Mouse (Mus musculus): ENCODE data around the gene Tnp1. TPM values are rescaled to one million over a fixed set of nuclear protein-coding genes. Genes with fewer than 3 reads are reported as not detected.

The Tnp1 gene
- polyA plus RNA-seq, 1 experiment from 2014 or later, result not detected

DNA sequence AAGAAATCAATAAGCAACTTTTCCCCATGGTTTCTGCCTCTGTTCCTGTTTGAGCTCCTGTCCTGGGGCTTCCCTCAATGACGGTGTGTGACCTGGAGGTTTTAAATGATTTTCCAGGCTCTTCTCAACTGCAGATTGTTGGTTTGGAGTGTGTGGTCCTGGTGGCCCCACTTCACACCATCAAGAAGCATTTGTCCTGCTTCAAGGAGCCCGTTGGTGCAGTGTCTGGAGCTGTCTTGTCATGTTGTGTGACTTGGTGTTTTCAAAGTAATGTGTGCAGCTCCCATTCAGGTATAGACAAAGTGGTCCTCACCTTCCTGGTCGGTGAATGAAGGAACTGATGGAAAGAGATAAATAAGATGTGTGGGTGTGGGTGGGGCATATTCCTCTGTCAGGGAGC lies 20.0 kb upstream of the Tnp1 start:
- WGBS, result 86% methylated on average over 3 of the region's 3 CpGs
- H3K4me3 ChIP-seq (ENCODE audit: low read depth, low read length), result no peak overlapping the region
- no peaks in the 10 kb centered on the region for H3K4me1 ChIP-seq (ENCODE audit: control insufficient read depth, insufficient read depth, low read length)
- H3K27me3 ChIP-seq (ENCODE audit: control insufficient read depth, insufficient read depth, low read length), result no peaks in the 10 kb centered on the region
- no peak overlapping the region for H3K9ac ChIP-seq (replicated peaks; ENCODE audit: low read length)
- DNase-seq (ENCODE audit: low spot score) (no peak), ATAC-seq (replicated peaks; ENCODE audit: insufficient number of reproducible peaks, low FRiP score, low TSS enrichment, low read depth) (no peak)
- H3K4me2 ChIP-seq (ENCODE audit: low read depth, low read length), result no peak overlapping the region
- no peak overlapping the region for H3K27ac ChIP-seq (replicated peaks; ENCODE audit: low read depth, low read length)
- no peaks in the 10 kb centered on the region for H3K9me3 ChIP-seq (replicated peaks; ENCODE audit: control insufficient read depth, low read length)
- no peaks in the 10 kb centered on the region for H3K36me3 ChIP-seq (replicated peaks; ENCODE audit: control insufficient read depth, insufficient read depth, low read depth, low read length)

DNA sequence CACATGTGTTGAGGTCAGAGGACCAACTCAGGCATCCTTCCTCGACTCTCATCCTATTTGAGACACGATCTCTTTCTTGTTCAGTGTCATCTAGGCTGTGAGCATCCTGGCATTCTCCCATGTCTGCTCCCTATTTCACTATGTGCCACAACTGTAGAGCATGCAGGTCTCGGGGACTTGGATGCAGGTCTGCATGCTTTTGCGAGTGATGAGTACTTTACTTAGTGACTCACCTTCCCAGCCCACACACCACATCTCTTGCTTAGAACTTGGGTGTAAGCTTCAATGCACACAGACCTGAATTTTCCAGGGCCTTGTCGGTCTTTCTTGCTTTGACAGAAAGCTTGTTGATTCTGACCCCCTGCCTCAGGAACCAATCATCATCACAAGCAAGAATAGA lies 16.8 kb upstream of the Tnp1 start:
- no peak overlapping the region for H3K4me2 ChIP-seq (ENCODE audit: low read depth, low read length)
- no peaks in the 10 kb centered on the region for H3K27me3 ChIP-seq (ENCODE audit: control insufficient read depth, insufficient read depth, low read length)
- H3K36me3 ChIP-seq (replicated peaks; ENCODE audit: control insufficient read depth, insufficient read depth, low read depth, low read length), result no peaks in the 10 kb centered on the region
- no peak for ATAC-seq (replicated peaks; ENCODE audit: insufficient number of reproducible peaks, low FRiP score, low TSS enrichment, low read depth)
- H3K9me3 ChIP-seq (replicated peaks; ENCODE audit: control insufficient read depth, low read length), result no peaks in the 10 kb centered on the region
- no peak overlapping the region for H3K9ac ChIP-seq (replicated peaks; ENCODE audit: low read length)
- no peaks in the 10 kb centered on the region for H3K4me1 ChIP-seq (ENCODE audit: control insufficient read depth, insufficient read depth, low read length)
- H3K4me3 ChIP-seq (ENCODE audit: low read depth, low read length), result no peak overlapping the region
- no peak overlapping the region for H3K27ac ChIP-seq (replicated peaks; ENCODE audit: low read depth, low read length)
- whole genome bisulfite sequencing, result 83% methylated on average over 5 of the region's 5 CpGs
- DNase-seq (ENCODE audit: low spot score), result no peak

DNA sequence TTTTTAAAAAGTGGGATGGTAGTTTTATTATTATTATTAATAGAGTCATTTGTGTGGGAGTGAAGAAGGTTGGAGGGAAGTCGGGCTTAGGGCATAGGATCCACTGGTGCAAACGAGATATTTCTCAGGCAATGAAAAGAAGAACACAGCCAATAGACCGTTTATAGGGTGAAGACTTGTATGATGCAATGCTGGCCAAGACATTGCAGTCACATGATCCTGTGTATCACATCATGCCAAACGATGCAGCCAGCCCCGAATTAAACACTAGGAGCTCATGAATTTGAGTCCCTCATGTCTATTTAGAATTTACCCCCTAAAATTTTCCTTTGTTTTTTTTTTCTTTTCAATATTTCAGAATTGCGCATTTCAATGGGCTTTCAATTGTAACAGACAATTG lies 13.0 kb upstream of the Tnp1 start:
- H3K9me3 ChIP-seq (replicated peaks; ENCODE audit: control insufficient read depth, low read length), result no peaks in the 10 kb centered on the region
- H3K9ac ChIP-seq (replicated peaks; ENCODE audit: low read length), result no peak overlapping the region
- DNase-seq (ENCODE audit: low spot score), result no peak
- H3K36me3 ChIP-seq (replicated peaks; ENCODE audit: control insufficient read depth, insufficient read depth, low read depth, low read length), result no peaks in the 10 kb centered on the region
- no peak overlapping the region for H3K4me2 ChIP-seq (ENCODE audit: low read depth, low read length)
- H3K4me1 ChIP-seq (ENCODE audit: control insufficient read depth, insufficient read depth, low read length), result no peaks in the 10 kb centered on the region
- 86% methylated on average over 6 of the region's 6 CpGs for WGBS
- no peaks in the 10 kb centered on the region for H3K27me3 ChIP-seq (ENCODE audit: control insufficient read depth, insufficient read depth, low read length)
- H3K27ac ChIP-seq (replicated peaks; ENCODE audit: low read depth, low read length), result no peak overlapping the region
- H3K4me3 ChIP-seq (ENCODE audit: low read depth, low read length), result no peak overlapping the region
- ATAC-seq (replicated peaks; ENCODE audit: insufficient number of reproducible peaks, low FRiP score, low TSS enrichment, low read depth), result no peak

DNA sequence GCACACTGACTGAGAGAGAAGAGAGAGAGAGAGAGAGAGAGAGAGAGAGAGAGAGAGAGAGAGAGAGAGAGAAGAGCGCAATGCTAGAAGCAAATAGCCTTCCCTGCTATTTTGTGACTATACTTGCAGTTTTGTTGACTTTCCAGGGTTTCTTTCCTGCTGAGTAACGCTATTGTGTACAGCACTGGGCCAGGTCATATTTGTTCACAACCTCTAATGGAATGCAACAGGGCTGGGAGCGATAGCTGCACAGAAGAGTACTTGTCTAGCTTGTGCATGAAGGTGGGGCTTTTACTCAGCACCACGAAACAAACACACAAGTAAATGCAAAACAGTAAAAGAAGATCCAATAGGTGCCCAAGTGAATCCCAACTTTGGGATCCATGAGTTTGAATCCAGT lies 11.7 kb upstream of the Tnp1 start:
- H3K9me3 ChIP-seq (replicated peaks; ENCODE audit: control insufficient read depth, low read length), result no peaks in the 10 kb centered on the region
- H3K27me3 ChIP-seq (ENCODE audit: control insufficient read depth, insufficient read depth, low read length), result no peaks in the 10 kb centered on the region
- no peak overlapping the region for H3K4me3 ChIP-seq (ENCODE audit: low read depth, low read length)
- H3K27ac ChIP-seq (replicated peaks; ENCODE audit: low read depth, low read length), result no peak overlapping the region
- H3K36me3 ChIP-seq (replicated peaks; ENCODE audit: control insufficient read depth, insufficient read depth, low read depth, low read length), result no peaks in the 10 kb centered on the region
- no peak for DNase-seq (ENCODE audit: low spot score)
- ATAC-seq (replicated peaks; ENCODE audit: insufficient number of reproducible peaks, low FRiP score, low TSS enrichment, low read depth), result no peak
- no peak overlapping the region for H3K9ac ChIP-seq (replicated peaks; ENCODE audit: low read length)
- no peak overlapping the region for H3K4me2 ChIP-seq (ENCODE audit: low read depth, low read length)
- H3K4me1 ChIP-seq (ENCODE audit: control insufficient read depth, insufficient read depth, low read length), result no peaks in the 10 kb centered on the region
- 79% methylated on average over 4 of the region's 4 CpGs for WGBS

DNA sequence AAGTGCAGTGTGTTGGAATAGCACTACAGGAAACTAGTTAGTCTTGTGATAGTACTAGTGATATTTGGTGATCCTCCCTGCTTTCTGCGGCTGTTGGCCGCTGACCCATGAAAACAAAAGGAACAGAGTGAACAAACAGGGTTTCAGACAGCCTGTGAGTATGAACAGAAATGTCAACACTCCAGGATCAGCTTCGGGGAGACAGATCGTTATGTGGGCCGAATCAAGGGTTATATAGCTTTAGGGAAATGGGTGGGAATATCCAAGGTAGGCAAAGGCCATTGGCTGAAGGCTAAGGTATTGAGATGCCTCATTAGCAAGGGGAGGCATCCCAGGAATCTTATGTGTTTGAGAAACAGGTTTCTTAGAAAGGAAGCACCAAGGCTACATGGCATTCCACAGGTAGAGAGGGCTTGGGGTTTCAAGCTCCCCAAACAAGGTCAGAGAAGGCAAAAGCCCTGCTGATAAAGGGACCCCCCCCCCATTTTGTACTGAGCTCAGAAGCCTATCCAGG lies 11.1 kb upstream of the Tnp1 start:
- Histone ChIP-seq H3K36me3 (replicated peaks; ENCODE audit: control insufficient read depth, insufficient read depth, low read depth, low read length) (no peaks in the 10 kb centered on the region), H3K4me2 (ENCODE audit: low read depth, low read length) (no peak overlapping the region), H3K9ac (replicated peaks; ENCODE audit: low read length) (no peak overlapping the region), H3K4me3 (ENCODE audit: low read depth, low read length) (no peak overlapping the region), H3K27ac (replicated peaks; ENCODE audit: low read depth, low read length) (no peak overlapping the region), H3K27me3 (ENCODE audit: control insufficient read depth, insufficient read depth, low read length) (no peaks in the 10 kb centered on the region), H3K9me3 (replicated peaks; ENCODE audit: control insufficient read depth, low read length) (no peaks in the 10 kb centered on the region), H3K4me1 (ENCODE audit: control insufficient read depth, insufficient read depth, low read length) (no peaks in the 10 kb centered on the region)
- no peak for ATAC-seq (replicated peaks; ENCODE audit: insufficient number of reproducible peaks, low FRiP score, low TSS enrichment, low read depth)
- WGBS, result 72% methylated on average over 5 of the region's 5 CpGs
- DNase-seq (ENCODE audit: low spot score), result no peak

DNA sequence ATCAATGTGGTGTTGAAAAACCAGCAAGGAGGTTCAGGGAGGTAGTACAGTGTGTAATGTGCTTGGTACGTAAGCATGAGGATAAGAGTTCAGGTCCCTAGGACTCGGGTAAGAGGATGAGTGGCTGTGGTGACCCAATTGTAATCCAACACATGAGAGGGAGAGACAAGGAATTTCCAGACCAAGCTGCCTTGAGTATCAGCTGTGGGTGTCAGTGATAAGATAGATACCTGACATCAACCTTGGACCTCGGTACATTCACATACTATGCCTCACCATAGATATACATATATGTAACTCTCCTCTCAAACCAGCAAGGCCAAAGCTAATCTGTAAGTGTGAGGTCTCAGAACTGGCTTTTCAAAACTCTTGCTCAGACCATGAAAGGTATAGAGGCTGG lies 10.4 kb upstream of the Tnp1 start:
- WGBS, result 85% methylated on average over 3 of the region's 3 CpGs
- H3K4me2 ChIP-seq (ENCODE audit: low read depth, low read length), result no peak overlapping the region

DNA sequence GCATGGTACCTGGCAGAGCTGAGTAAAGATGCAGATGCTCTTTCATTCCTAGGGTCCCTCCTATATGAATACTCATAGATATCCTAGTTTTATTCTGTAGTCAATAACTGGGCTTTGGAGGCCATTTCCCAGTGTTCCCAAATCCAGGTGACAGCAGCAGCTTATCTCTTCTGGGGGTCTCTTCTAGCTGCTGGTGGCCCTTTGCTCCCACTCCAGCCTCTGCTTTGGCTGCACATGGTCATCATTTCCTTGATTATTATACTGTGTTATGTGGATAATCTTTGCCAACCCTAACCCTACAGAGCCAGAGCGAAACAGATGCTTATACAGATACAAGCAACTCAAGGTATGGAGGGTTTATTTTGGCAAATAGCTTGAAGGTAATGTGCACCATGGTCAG lies 8.9 kb downstream of the Tnp1 start:
- Histone ChIP-seq H3K9me3 (replicated peaks; ENCODE audit: control insufficient read depth, low read length) (no peaks in the 10 kb centered on the region), H3K27me3 (ENCODE audit: control insufficient read depth, insufficient read depth, low read length) (no peaks in the 10 kb centered on the region), H3K4me3 (ENCODE audit: low read depth, low read length) (no peak overlapping the region), H3K9ac (replicated peaks; ENCODE audit: low read length) (no peak overlapping the region), H3K36me3 (replicated peaks; ENCODE audit: control insufficient read depth, insufficient read depth, low read depth, low read length) (no peaks in the 10 kb centered on the region), H3K4me1 (ENCODE audit: control insufficient read depth, insufficient read depth, low read length) (no peaks in the 10 kb centered on the region), H3K4me2 (ENCODE audit: low read depth, low read length) (no peak overlapping the region), H3K27ac (replicated peaks; ENCODE audit: low read depth, low read length) (no peak overlapping the region)
- DNase-seq (ENCODE audit: low spot score), result no peak
- no peak for ATAC-seq (replicated peaks; ENCODE audit: insufficient number of reproducible peaks, low FRiP score, low TSS enrichment, low read depth)
- 97% methylated on average over 1 of the region's 1 CpGs for WGBS

More for the DNA sequence above, 10.4 kb upstream of the Tnp1 start:
- H3K4me3 ChIP-seq (ENCODE audit: low read depth, low read length), result no peak overlapping the region
- no peak overlapping the region for H3K9ac ChIP-seq (replicated peaks; ENCODE audit: low read length)
- no peaks in the 10 kb centered on the region for H3K36me3 ChIP-seq (replicated peaks; ENCODE audit: control insufficient read depth, insufficient read depth, low read depth, low read length)
- no peaks in the 10 kb centered on the region for H3K4me1 ChIP-seq (ENCODE audit: control insufficient read depth, insufficient read depth, low read length)
- DNase-seq (ENCODE audit: low spot score), result no peak
- H3K9me3 ChIP-seq (replicated peaks; ENCODE audit: control insufficient read depth, low read length), result no peaks in the 10 kb centered on the region
- H3K27me3 ChIP-seq (ENCODE audit: control insufficient read depth, insufficient read depth, low read length), result no peaks in the 10 kb centered on the region
- ATAC-seq (replicated peaks; ENCODE audit: insufficient number of reproducible peaks, low FRiP score, low TSS enrichment, low read depth), result no peak
- no peak overlapping the region for H3K27ac ChIP-seq (replicated peaks; ENCODE audit: low read depth, low read length)

DNA sequence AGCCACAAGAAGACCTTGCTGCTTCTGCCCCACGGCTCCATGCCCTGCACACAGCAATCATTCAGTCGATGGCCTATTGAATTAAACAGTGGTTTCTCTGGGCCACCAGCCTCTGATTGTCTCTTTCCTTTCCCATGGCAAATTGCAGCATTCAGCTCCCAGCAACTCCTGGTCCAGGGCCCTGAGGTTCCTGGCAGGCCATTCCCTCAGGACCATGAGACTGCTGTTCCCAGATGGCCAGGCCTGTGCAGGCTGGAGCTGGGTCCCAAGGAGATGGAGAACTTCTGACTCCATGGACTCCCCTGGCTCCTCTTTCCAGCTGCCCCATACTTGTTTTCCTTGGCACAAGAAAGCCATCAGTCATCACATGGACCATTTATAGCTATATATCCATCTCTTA lies 10.8 kb downstream of the Tnp1 start:
- no peaks in the 10 kb centered on the region for H3K27me3 ChIP-seq (ENCODE audit: control insufficient read depth, insufficient read depth, low read length)
- no peak overlapping the region for H3K4me3 ChIP-seq (ENCODE audit: low read depth, low read length)
- WGBS, result 90% methylated on average over 2 of the region's 2 CpGs
- H3K4me1 ChIP-seq (ENCODE audit: control insufficient read depth, insufficient read depth, low read length), result no peaks in the 10 kb centered on the region
- no peak overlapping the region for H3K4me2 ChIP-seq (ENCODE audit: low read depth, low read length)
- no peaks in the 10 kb centered on the region for H3K36me3 ChIP-seq (replicated peaks; ENCODE audit: control insufficient read depth, insufficient read depth, low read depth, low read length)
- no peaks in the 10 kb centered on the region for H3K9me3 ChIP-seq (replicated peaks; ENCODE audit: control insufficient read depth, low read length)
- ATAC-seq (replicated peaks; ENCODE audit: insufficient number of reproducible peaks, low FRiP score, low TSS enrichment, low read depth) (no peak), DNase-seq (ENCODE audit: low spot score) (no peak)
- H3K9ac ChIP-seq (replicated peaks; ENCODE audit: low read length), result no peak overlapping the region
- no peak overlapping the region for H3K27ac ChIP-seq (replicated peaks; ENCODE audit: low read depth, low read length)

All from embryonic facial prominence, embryonic 11.5 days (tissue).